Mouse (Mus musculus): ENCODE results near the gene Tnnt2.

Gene Tnnt2

DNA sequence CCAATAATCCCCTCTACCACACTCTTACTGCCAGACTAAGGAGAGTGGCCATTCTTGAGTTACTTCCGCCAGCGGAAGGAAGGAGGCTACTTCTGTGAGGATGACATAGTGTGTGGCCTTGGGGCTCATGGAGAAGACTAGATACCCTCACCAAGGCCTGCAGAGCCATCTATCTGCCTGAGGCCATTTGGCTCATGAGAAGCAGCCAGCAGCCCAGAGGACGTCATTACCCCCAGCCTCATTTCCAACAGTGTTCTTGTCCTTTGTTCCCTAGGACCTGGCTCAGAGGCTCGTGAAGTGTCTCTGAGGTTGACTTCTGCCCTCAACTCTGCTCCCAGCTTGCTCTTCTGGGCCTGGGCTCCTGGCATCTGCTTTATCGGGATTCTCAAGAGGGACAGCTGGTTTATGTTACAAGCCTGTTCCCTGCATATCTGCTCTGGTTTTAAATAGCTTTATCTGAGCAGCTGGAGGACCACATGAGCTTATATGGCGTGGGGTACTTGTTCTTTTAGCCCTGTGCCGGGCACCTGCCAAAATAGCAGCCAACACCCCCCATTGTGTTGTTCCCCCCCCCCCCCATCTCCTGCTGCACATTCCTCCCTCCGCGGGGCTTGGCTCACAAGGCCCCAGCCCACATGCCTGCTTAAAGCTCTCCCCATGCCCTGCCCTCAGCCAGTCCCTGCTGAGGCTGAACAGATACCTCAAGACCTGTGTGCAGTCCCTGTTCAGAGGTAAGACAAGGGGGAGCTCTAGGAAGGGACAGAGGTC is at the start of gene Tnnt2:
Gene Tnnt2 (plus strand): TSS at position 639 of the 768 bp plus-strand sequence.
- DNase-seq = no peak

- peak; percentile 34 for DNase-seq
Measured at GRCm38 (mm10) chr1:135787799-135788198, 48.4 kb upstream of the Tnnt2 start.

- no peak for DNase-seq
Measured at GRCm38 (mm10) chr1:135788708-135789107, 47.4 kb upstream of the Tnnt2 start.

DNA sequence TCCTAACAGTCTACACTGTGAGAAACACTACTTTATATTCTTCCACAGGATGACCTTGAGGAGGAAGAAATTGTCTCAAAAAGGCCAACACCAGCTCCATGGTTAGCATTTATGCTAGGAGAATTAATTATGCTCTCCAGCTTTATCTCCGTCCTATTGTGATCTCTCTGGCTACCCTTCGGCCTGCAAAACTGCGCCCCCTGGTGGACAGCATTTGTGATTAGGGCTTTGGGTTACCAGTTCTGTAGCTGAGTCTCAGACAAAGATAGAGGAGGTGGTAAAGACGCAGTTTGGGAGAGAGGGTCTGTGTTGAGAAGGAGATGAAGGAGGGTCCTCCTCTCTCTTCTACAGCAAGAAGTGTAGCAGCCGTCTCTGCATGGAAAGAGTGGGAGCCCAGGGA is 46.3 kb upstream of the Tnnt2 start:
- peak; percentile 40 for DNase-seq

- DNase-seq = no peak
Measured at GRCm38 (mm10) chr1:135792143-135792939, 43.8 kb upstream of the Tnnt2 start.

GRCm38 (mm10) chr1:135793370-135794215 is 42.6 kb upstream of the Tnnt2 start:
- DNase-seq = no peak

DNA sequence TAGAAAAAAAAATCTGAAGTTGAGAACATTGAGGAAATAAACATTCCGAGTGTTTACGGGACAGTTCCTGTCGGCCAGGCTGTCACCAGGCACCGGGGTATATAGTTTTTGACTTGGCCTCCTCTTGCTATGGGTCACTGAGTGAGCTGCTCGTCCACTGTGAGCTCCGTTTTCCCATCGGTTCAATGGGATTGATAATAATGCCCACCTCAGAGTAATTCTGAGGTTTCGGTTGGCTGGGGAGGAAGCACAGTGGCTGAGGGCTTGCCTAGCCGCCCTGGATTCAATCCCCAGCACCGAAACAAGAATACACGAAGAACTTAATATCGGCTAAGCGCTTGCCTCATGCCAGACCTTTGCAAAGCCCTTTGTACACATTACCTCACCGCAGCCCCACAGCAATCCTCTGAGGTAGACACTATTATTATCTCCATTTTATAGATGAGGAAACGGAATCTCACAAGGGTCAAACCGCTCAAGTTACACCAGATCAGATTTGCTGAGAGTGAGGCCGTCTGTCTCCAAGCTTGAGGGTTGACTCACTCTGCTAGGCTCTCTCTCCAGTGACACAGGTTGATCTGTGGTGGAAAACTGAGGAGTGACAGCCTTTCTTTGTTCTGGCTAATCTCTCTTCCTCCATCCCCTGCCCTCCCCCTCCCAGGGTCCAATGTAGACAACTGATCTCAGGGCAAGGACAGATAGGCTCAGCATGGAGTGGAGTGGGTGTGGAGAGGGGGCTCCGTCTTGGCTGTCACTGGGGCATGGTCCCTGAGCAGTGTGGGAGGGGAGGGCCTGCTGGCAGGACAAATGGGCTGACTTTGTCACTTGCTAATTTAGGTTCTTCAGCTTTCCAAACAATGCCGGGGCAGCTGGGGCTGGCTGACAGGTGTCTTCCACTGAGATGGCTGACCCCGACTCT is 41.7 kb upstream of the Tnnt2 start:
- no peak for DNase-seq

DNA sequence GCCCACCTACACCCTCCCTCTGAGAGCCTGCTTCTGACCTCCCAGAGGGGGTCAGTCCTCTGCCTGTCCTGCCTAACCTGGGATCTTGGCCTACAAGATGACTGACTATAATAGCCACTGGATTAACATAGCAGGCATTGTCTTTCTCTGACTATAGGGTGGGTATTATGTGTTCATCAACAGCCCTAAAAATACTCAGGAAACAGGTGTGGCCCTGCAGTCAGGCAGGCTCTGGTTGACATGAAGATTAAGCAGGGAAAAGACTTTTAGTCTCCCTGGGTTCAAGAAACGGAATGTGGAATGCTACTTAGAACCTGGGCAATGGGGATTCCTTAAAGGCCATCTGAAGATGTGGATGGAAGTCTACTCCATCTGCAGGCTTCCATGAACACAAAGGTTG is 37.7 kb upstream of the Tnnt2 start:
- no peak for DNase-seq

DNA sequence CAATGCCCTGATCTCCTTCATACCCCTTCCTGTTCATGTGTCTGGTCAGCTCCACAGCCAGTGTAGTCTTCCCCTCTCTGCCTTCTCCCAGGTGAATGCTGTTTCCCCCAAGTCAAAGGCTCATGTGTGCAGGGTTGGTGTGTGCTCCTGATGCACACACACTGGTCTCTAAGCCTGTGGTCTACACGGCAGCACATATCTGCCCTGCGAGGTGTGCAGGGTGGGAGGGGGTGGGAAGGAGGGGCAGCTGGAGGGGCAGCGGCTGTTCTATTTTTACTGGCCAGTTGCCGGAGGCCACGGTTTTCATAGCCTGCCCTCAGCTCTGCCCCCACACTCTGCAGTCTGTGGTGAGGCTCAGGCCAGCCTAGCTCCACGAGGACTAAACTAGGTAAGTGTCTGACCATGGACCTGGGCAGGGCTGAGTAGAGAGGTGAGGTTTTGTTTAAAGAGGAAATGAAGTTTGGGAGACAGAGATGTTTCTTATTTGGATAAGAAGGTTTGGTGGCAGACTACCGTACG is 37.0 kb upstream of the Tnnt2 start:
- DNase-seq = no peak

DNA sequence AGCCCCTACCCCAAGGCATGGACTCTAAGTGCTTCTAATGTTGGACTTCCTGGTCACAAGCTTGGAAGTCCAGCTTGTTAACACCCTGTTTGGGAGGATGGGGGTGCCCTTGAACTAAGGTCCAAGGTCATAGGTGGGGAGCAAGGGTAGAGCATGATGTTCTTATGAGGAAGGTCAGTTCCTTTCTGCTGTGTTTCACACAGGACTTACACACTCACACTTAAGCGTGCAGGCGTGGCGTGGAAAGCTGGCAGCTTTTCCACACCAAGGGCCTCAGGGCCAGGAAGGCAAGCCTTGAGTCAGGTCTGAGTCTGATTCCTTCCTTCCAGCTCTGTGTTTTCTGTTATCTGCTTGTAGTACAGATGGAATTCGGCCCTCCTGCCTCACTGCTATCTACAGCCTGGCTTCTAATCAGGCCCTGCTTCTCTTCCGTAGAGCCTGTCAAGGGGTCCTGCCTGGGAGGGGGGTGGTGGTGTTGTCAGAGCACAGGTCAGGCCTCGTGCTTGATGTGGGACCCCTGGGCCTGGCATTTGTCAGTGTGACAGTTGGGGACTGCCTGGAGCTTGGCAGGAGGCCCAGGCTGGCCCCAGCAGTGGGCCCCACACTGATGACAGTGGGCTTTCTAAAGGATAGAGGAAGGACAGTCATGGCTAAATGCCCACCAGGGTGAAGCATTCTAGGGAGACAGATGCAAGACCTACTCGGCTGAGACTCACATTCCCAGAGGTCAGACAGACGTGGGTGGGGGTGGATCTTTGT is 35.8 kb upstream of the Tnnt2 start:
- no peak for DNase-seq

- DNase-seq = no peak
Measured at GRCm38 (mm10) chr1:135807546-135807945, 28.6 kb upstream of the Tnnt2 start.

DNA sequence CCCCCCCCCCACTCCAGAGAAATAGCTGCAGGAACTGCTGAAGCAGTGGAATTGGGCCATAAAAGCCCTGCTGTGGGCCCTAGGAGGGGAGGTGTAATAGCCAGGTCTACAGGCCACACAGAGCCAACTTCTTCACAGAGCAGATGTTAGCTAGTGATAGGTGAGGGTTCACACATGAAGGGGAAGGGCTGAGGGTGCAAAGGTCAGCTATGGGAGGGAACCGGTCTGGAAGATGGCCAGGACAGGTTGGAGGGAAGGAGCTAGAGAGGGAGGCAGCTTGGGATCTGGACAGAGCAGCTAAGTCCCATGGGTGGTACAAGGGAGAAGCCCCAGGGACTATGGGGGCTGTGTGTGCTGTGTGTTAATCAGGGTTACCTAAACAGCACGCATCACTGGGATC is 26.0 kb upstream of the Tnnt2 start:
- no peak for DNase-seq

- peak; percentile 66 for DNase-seq
Measured at GRCm38 (mm10) chr1:135811016-135811646, 25.0 kb upstream of the Tnnt2 start.

GRCm38 (mm10) chr1:135812205-135812604 is 23.9 kb upstream of the Tnnt2 start:
- no peak for DNase-seq

DNA sequence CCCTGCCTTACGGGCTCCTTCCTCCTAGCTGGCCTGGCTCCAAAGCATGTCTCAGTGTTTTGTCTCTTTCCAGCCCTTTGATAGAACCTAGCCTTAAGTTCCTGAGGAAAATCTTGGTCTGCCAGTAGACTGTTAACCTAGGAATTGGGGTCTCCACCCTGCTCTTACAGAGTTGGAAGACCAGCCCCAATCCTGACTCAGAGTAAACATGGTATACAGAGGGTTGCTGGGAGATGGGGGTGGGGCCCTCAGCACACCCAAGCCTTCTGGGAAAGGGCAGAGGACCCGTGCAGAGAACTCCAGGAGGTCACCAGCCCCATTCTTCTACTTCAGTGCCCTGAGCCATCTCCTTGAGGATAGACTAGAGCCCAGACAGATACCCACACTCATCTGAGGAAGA is 23.5 kb upstream of the Tnnt2 start:
- no peak for DNase-seq

DNA sequence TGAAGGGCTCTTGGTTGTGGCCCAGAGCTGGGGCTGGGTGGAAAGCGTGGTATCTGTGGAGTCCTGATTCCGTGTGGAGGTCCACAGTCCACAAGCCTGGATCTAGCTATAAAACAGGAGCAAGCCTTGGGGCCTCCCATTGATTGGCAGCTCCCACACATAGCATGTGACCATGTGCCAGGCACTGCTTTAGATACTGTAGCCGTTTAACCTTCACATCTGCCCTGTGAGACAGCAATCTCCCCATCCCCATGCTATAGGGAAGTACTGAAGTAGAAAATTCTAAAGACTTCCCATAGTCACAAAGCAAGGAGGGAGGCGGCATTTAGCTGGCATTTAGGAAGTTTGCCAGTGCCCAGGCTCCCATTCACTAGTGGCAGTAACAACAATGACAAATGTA is 23.1 kb upstream of the Tnnt2 start:
- DNase-seq = no peak

- DNase-seq = no peak
Measured at GRCm38 (mm10) chr1:135813687-135814395, 22.3 kb upstream of the Tnnt2 start.

- DNase-seq = no peak
Measured at GRCm38 (mm10) chr1:135814531-135814930, 21.6 kb upstream of the Tnnt2 start.

- no peak for DNase-seq
Measured at GRCm38 (mm10) chr1:135817595-135817994, 18.6 kb upstream of the Tnnt2 start.

GRCm38 (mm10) chr1:135818481-135819086 is 17.6 kb upstream of the Tnnt2 start, which contains the start of gene Lad1:
TSS of gene Lad1 (plus strand) at chr1:135818598.
- DNase-seq = no peak

All from cerebellum, adult 8-10 months (tissue).